17 mouse cellular contexts compared by ENCODE assay signal in genomic region chr1:120054997-120055396, GRCm38 (mm10). TPM values are rescaled to one million over a fixed set of nuclear protein-coding genes. Genes with fewer than 3 reads are reported as not detected.
DNase-seq lines count a peak whose midpoint lies in the region; ATAC-seq and TF ChIP-seq lines count a peak whose summit lies in the region.
"Had no signal": no experiment of that assay in that cellular context is flagged by ENCODE, and none has a peak within 500 bp of the region (broad histone marks: within the 10 kb centered on the region; RNA-seq: fewer than 3 reads in every experiment).

No protein-coding gene starts in this region.

- ATAC-seq in frontal cortex, adult (ENCODE audit: low TSS enrichment), result peak; percentile 58
- 0 out of 2 replicates have a peak, but pooled peaks have one; percentile 24 for ATAC-seq in limb, embryonic 13.5 days (ENCODE audit: low FRiP score, low read depth)
- ATAC-seq: forebrain, embryonic 16.5 days; hindbrain, embryonic 16.5 days had no signal

- H3K9me3 ChIP-seq in limb, embryonic 13.5 days, result no peaks in the 10 kb centered on the region
- H3K9me3 ChIP-seq in limb, embryonic 10.5 days (replicated peaks), result no peaks in the 10 kb centered on the region
- H3K9me3 ChIP-seq: neural tube, embryonic 15.5 days had no signal

- no peak for TF ChIP-seq CTCF in bone marrow macrophage, adult 2 months (IDR thresholded peaks at IDR 0.05; ENCODE audit: low read depth, low read length)

- H3K4me3 ChIP-seq in limb, embryonic 13.5 days, result no peak overlapping the region
- H3K4me3 ChIP-seq in limb, embryonic 10.5 days, result no peak overlapping the region
- no peak overlapping the region for H3K4me3 ChIP-seq in bone marrow macrophage, adult 2 months (ENCODE audit: insufficient read depth, low read length)
- H3K4me3 ChIP-seq: neural tube, embryonic 15.5 days had no signal

- H3K27ac ChIP-seq in limb, embryonic 13.5 days, result no peak overlapping the region
- no peak overlapping the region for H3K27ac ChIP-seq in limb, embryonic 10.5 days
- H3K27ac ChIP-seq in bone marrow macrophage, adult 2 months (ENCODE audit: insufficient read depth, low read depth, low read length), result peak overlapping the region; percentile 39
- H3K27ac ChIP-seq: liver, embryonic 14.5 days; neural tube, embryonic 15.5 days had no signal

- DNase-seq in frontal cortex, postnatal 25 days (ENCODE audit: low spot score in 2 of 2), result no peak
- no peak for DNase-seq in limb, embryonic 10.5 days (ENCODE audit: low spot score)
- DNase-seq in 416B (ENCODE audit: low read depth), result peak; percentile 18
- DNase-seq in ovary, postnatal 14 days (ENCODE audit: low spot score), result no peak
- DNase-seq in urinary bladder, adult 18-20 months (ENCODE audit: low spot score in 2 of 2), result no peak
- DNase-seq: cerebellum, adult 8-10 months; heart, adult 11 months; kidney, adult 8-10 months had no signal

- no peak overlapping the region for H3K9ac ChIP-seq in limb, embryonic 13.5 days
- H3K9ac ChIP-seq: liver, embryonic 14.5 days; neural tube, embryonic 15.5 days had no signal

- peaks cover 3% of the 10 kb centered on the region; the same call in 1 of the 2 replicates for H3K4me1 ChIP-seq in limb, embryonic 13.5 days
- H3K4me1 ChIP-seq in limb, embryonic 10.5 days, result peaks cover 15% of the 10 kb centered on the region
- peaks cover 28% of the 10 kb centered on the region for H3K4me1 ChIP-seq in bone marrow macrophage, adult 2 months (ENCODE audit: control insufficient read depth, insufficient read depth, low read length)
- H3K4me1 ChIP-seq: neural tube, embryonic 15.5 days had no signal

- no peak overlapping the region for H3K4me2 ChIP-seq in limb, embryonic 13.5 days (replicated peaks)
- H3K4me2 ChIP-seq: neural tube, embryonic 15.5 days had no signal

- H3K27me3 ChIP-seq in limb, embryonic 13.5 days, result no peaks in the 10 kb centered on the region
- H3K27me3 ChIP-seq in limb, embryonic 10.5 days (ENCODE audit: low read depth, poor library complexity, severe bottlenecking), result no peaks in the 10 kb centered on the region
- H3K27me3 ChIP-seq: neural tube, embryonic 15.5 days had no signal

- H3K36me3 ChIP-seq in limb, embryonic 13.5 days, result no peaks in the 10 kb centered on the region
- no peaks in the 10 kb centered on the region for H3K36me3 ChIP-seq in limb, embryonic 10.5 days
- H3K36me3 ChIP-seq: neural tube, embryonic 15.5 days had no signal

- TF ChIP-seq POLR2A in bone marrow macrophage, adult 2 months (IDR thresholded peaks at IDR 0.05; ENCODE audit: borderline replicate concordance, low read depth, low read length), result no peak

- 88% methylated on average over 6 of the region's 6 CpGs for WGBS in limb, embryonic 13.5 days
- 93% methylated on average over 6 of the region's 6 CpGs for WGBS in limb, embryonic 10.5 days

RNA-seq across cellular contexts. Expression of gene Tmem37, which starts 18.9 kb away (rescaled TPM):
- 6.7 and 7.6 TPM in 2 replicates for polyA plus RNA-seq in limb, embryonic 13.5 days (2015; fragmentation: Nextera tagmentation; extraction: Ambion mirVana)
- 3.2 and 3.5 TPM in 2 replicates for polyA plus RNA-seq in limb, embryonic 10.5 days (2016; fragmentation: Nextera tagmentation; extraction: Ambion mirVana)
- polyA plus RNA-seq in bone marrow macrophage, adult 2 months (2012; ENCODE audit: insufficient read depth, insufficient read length, missing spikeins), result 71.5 and 83.0 TPM in 2 replicates

RNA-seq across cellular contexts. Expression of gene Sctr, which starts 48.3 kb away (rescaled TPM):
- 0.20 and 0.27 TPM in 2 replicates for polyA plus RNA-seq in limb, embryonic 13.5 days (2015; fragmentation: Nextera tagmentation; extraction: Ambion mirVana)
- 0.06 TPM in 1 of 2 replicates, not detected in the other for polyA plus RNA-seq in limb, embryonic 10.5 days (2016; fragmentation: Nextera tagmentation; extraction: Ambion mirVana)
- not detected in 2 replicates for polyA plus RNA-seq in bone marrow macrophage, adult 2 months (2012; ENCODE audit: insufficient read depth, insufficient read length, missing spikeins)
- polyA plus RNA-seq: heart, postnatal 0 days had no signal

RNA-seq across cellular contexts. Expression of gene Cfap221, which starts 58.0 kb away (rescaled TPM):
- polyA plus RNA-seq in limb, embryonic 13.5 days (2015; fragmentation: Nextera tagmentation; extraction: Ambion mirVana), result 0.09 TPM in 1 of 2 replicates, not detected in the other
- polyA plus RNA-seq in limb, embryonic 10.5 days (2016; fragmentation: Nextera tagmentation; extraction: Ambion mirVana), result not detected in 2 replicates
- not detected in 2 replicates for polyA plus RNA-seq in bone marrow macrophage, adult 2 months (2012; ENCODE audit: insufficient read depth, insufficient read length, missing spikeins)
- polyA plus RNA-seq: heart, postnatal 0 days; liver, embryonic 14.5 days; stomach, embryonic 14.5 days had no signal
